Mouse (Mus musculus): Measurements from ENCODE around the gene Plk5.

- TF ChIP-seq CTCF (IDR thresholded peaks at IDR 0.05): no peak
- TF ChIP-seq POLR2A (IDR thresholded peaks at IDR 0.05; ENCODE audit: insufficient read depth, low read depth, low read length): no peak
- TF ChIP-seq EP300 (IDR thresholded peaks at IDR 0.05; ENCODE audit: insufficient read depth, low read depth, low read length): no peak
Observed at GRCm38 (mm10) chr10:80324120-80325037, 31.9 kb upstream of the Plk5 start.

All from heart, adult 2 months (tissue).